Mouse (Mus musculus): ENCODE measurements around the gene Capn8. TPM values are rescaled to one million over a fixed set of nuclear protein-coding genes. Genes with fewer than 3 reads are reported as not detected.

Capn8 gene
- polyA plus RNA-seq, 1 experiment from 2014 or later: not detected

- Histone ChIP-seq H3K9me3 (ENCODE audit: low read length) (no peaks in the 10 kb centered on the region), H3K4me2 (ENCODE audit: low read depth, low read length) (peak overlapping the region; percentile 47), H3K4me1 (ENCODE audit: insufficient read depth) (peaks cover 12% of the 10 kb centered on the region), H3K4me3 (ENCODE audit: low read depth, low read length) (no peak overlapping the region), H3K9ac (replicated peaks) (no peak overlapping the region), H3K27ac (ENCODE audit: low read depth) (peak overlapping the region; percentile 42; the same call in 1 of the 2 replicates), H3K36me3 (replicated peaks; ENCODE audit: insufficient read depth, low read length) (no peaks in the 10 kb centered on the region), H3K27me3 (ENCODE audit: insufficient read depth, low read length) (no peaks in the 10 kb centered on the region)
- TF ChIP-seq EP300 (IDR thresholded peaks at IDR 0.05; ENCODE audit: low read depth): no peak
- TF ChIP-seq CTCF (IDR thresholded peaks at IDR 0.05; ENCODE audit: low read depth): no peak
- 50% methylated on average over 13 of the region's 13 CpGs for WGBS (ENCODE audit: insufficient replicate concordance)
- no peak; the same call in 1 of the 2 replicates for ATAC-seq
- DNase-seq: no peak
Measured at GRCm38 (mm10) chr1:182527261-182527766, 37.5 kb upstream of the Capn8 start.

- DNase-seq (peak; percentile 45), ATAC-seq (peak; percentile 66)
- Histone ChIP-seq H3K4me1 (ENCODE audit: insufficient read depth) (peaks cover 12% of the 10 kb centered on the region), H3K9me3 (ENCODE audit: low read length) (0 out of 2 replicates have a peak, but pooled peaks cover 3% of the 10 kb centered on the region), H3K9ac (replicated peaks) (no peak overlapping the region), H3K27me3 (ENCODE audit: insufficient read depth, low read length) (no peaks in the 10 kb centered on the region), H3K27ac (ENCODE audit: low read depth) (peak overlapping the region; percentile 42; the same call in 1 of the 2 replicates), H3K4me2 (ENCODE audit: low read depth, low read length) (peak overlapping the region; percentile 47), H3K4me3 (ENCODE audit: low read depth, low read length) (no peak overlapping the region), H3K36me3 (replicated peaks; ENCODE audit: insufficient read depth, low read length) (no peaks in the 10 kb centered on the region)
- WGBS (ENCODE audit: insufficient replicate concordance): 9% methylated on average over 19 of the region's 19 CpGs
- TF ChIP-seq EP300 (IDR thresholded peaks at IDR 0.05; ENCODE audit: low read depth) (no peak), CTCF (IDR thresholded peaks at IDR 0.05; ENCODE audit: low read depth) (no peak)
Measured at GRCm38 (mm10) chr1:182527921-182528858, 36.6 kb upstream of the Capn8 start.

GRCm38 (mm10) chr1:182533583-182533982 lies 31.2 kb upstream of the Capn8 start:
- no peaks in the 10 kb centered on the region for H3K36me3 ChIP-seq (replicated peaks; ENCODE audit: insufficient read depth, low read length)
- ATAC-seq (no peak), DNase-seq (no peak)
- H3K4me2 ChIP-seq (ENCODE audit: low read depth, low read length): no peak overlapping the region
- 0 out of 2 replicates have a peak, but pooled peaks cover 3% of the 10 kb centered on the region for H3K9me3 ChIP-seq (ENCODE audit: low read length)
- no peaks in the 10 kb centered on the region for H3K27me3 ChIP-seq (ENCODE audit: insufficient read depth, low read length)
- no peak overlapping the region for H3K4me3 ChIP-seq (ENCODE audit: low read depth, low read length)
- no peak overlapping the region for H3K27ac ChIP-seq (ENCODE audit: low read depth)
- no peak for TF ChIP-seq CTCF (IDR thresholded peaks at IDR 0.05; ENCODE audit: low read depth)
- TF ChIP-seq EP300 (IDR thresholded peaks at IDR 0.05; ENCODE audit: low read depth): no peak
- H3K4me1 ChIP-seq (ENCODE audit: insufficient read depth): 0 out of 2 replicates have a peak, but pooled peaks cover 1% of the 10 kb centered on the region
- 63% methylated on average over 3 of the region's 3 CpGs for WGBS (ENCODE audit: insufficient replicate concordance)
- no peak overlapping the region for H3K9ac ChIP-seq (replicated peaks)

- TF ChIP-seq CTCF (IDR thresholded peaks at IDR 0.05; ENCODE audit: low read depth): no peak
- no peak for TF ChIP-seq EP300 (IDR thresholded peaks at IDR 0.05; ENCODE audit: low read depth)
Measured at GRCm38 (mm10) chr1:182535080-182535481, 29.7 kb upstream of the Capn8 start.

GRCm38 (mm10) chr1:182539023-182539940 lies 25.5 kb upstream of the Capn8 start:
- DNase-seq: peak; percentile 64
- Histone ChIP-seq H3K4me2 (ENCODE audit: low read depth, low read length) (peak overlapping the region; percentile 60), H3K27ac (ENCODE audit: low read depth) (no peak overlapping the region), H3K4me3 (ENCODE audit: low read depth, low read length) (peak overlapping the region; percentile 24; the same call in 1 of the 2 replicates), H3K9me3 (ENCODE audit: low read length) (no peaks in the 10 kb centered on the region), H3K9ac (replicated peaks) (no peak overlapping the region), H3K27me3 (ENCODE audit: insufficient read depth, low read length) (no peaks in the 10 kb centered on the region), H3K36me3 (replicated peaks; ENCODE audit: insufficient read depth, low read length) (no peaks in the 10 kb centered on the region), H3K4me1 (ENCODE audit: insufficient read depth) (no peaks in the 10 kb centered on the region)
- TF ChIP-seq EP300 (IDR thresholded peaks at IDR 0.05; ENCODE audit: low read depth): 0 out of 2 replicates have a peak, but pooled peaks have one; percentile 28
- peak; percentile 76 for TF ChIP-seq CTCF (IDR thresholded peaks at IDR 0.05; ENCODE audit: low read depth)
- peak; percentile 77 for ATAC-seq
- whole genome bisulfite sequencing (ENCODE audit: insufficient replicate concordance): 14% methylated on average over 9 of the region's 9 CpGs

More at GRCm38 (mm10) chr1:182535080-182535481, 29.7 kb upstream of the Capn8 start:
- no peak for DNase-seq
- H3K4me1 ChIP-seq (ENCODE audit: insufficient read depth): no peaks in the 10 kb centered on the region
- H3K4me3 ChIP-seq (ENCODE audit: low read depth, low read length): no peak overlapping the region
- 82% methylated on average over 3 of the region's 3 CpGs for WGBS (ENCODE audit: insufficient replicate concordance)
- no peak for ATAC-seq
- H3K9ac ChIP-seq (replicated peaks): no peak overlapping the region
- 0 out of 2 replicates have a peak, but pooled peaks cover 3% of the 10 kb centered on the region for H3K9me3 ChIP-seq (ENCODE audit: low read length)
- H3K4me2 ChIP-seq (ENCODE audit: low read depth, low read length): no peak overlapping the region
- no peak overlapping the region for H3K27ac ChIP-seq (ENCODE audit: low read depth)
- no peaks in the 10 kb centered on the region for H3K36me3 ChIP-seq (replicated peaks; ENCODE audit: insufficient read depth, low read length)
- H3K27me3 ChIP-seq (ENCODE audit: insufficient read depth, low read length): no peaks in the 10 kb centered on the region

All from liver, postnatal 0 days (tissue).